Comparison of ENCODE assay signal across 18 mouse cellular contexts in genomic region chr12:116483581-116483980, GRCm38 (mm10). TPM values are rescaled to one million over a fixed set of nuclear protein-coding genes. Genes with fewer than 3 reads are reported as not detected.
DNase-seq lines count a peak whose midpoint lies in the region; ATAC-seq and TF ChIP-seq lines count a peak whose summit lies in the region.
"Had no signal": no experiment of that assay in that cellular context is flagged by ENCODE, and none has a peak within 500 bp of the region (broad histone marks: within the 10 kb centered on the region; RNA-seq: fewer than 3 reads in every experiment).

No protein-coding gene starts in this region.

- H3K9ac ChIP-seq in liver, embryonic 15.5 days: no peak overlapping the region
- H3K9ac ChIP-seq in liver, postnatal 0 days (replicated peaks): no peak overlapping the region
- H3K9ac ChIP-seq in stomach, embryonic 15.5 days: no peak overlapping the region
- H3K9ac ChIP-seq: embryonic facial prominence, embryonic 12.5 days; forebrain, embryonic 15.5 days; heart, embryonic 15.5 days; hindbrain, embryonic 15.5 days had no signal

- H3K4me1 ChIP-seq in liver, embryonic 15.5 days (replicated peaks): peaks cover 12% of the 10 kb centered on the region
- peaks cover 8% of the 10 kb centered on the region; the same call in 1 of the 2 replicates for H3K4me1 ChIP-seq in liver, postnatal 0 days (ENCODE audit: insufficient read depth)
- H3K4me1 ChIP-seq in small intestine, adult 2 months (ENCODE audit: control insufficient read depth, insufficient read depth, insufficient read length, low read length): peaks cover 8% of the 10 kb centered on the region
- H3K4me1 ChIP-seq in stomach, embryonic 15.5 days: 0 out of 2 replicates have a peak, but pooled peaks cover 9% of the 10 kb centered on the region

- DNase-seq in liver, postnatal 0 days: no peak
- no peak for DNase-seq in embryo, embryonic 11 days
- no peak for DNase-seq in adrenal gland, adult 18-20 months (ENCODE audit: low spot score in 2 of 2)
- DNase-seq: adrenal gland, adult 8-10 months; adrenal gland, postnatal 36 days; cerebellum, adult 2 months; cerebellum, postnatal 10 days; gastrocnemius, postnatal 36 days; heart, adult 18-20 months had no signal

- no peak for TF ChIP-seq POLR2A in small intestine, adult 2 months (IDR thresholded peaks at IDR 0.05; ENCODE audit: low read depth, low read length)

- H3K27ac ChIP-seq in liver, embryonic 15.5 days (replicated peaks): no peak overlapping the region
- no peak overlapping the region for H3K27ac ChIP-seq in liver, postnatal 0 days (ENCODE audit: low read depth)
- peak overlapping the region; percentile 40 for H3K27ac ChIP-seq in small intestine, adult 2 months (ENCODE audit: insufficient read depth, low read depth, low read length)
- H3K27ac ChIP-seq in stomach, embryonic 15.5 days: peak overlapping the region; percentile 70
- H3K27ac ChIP-seq: embryonic facial prominence, embryonic 12.5 days; forebrain, embryonic 15.5 days; heart, embryonic 15.5 days; hindbrain, embryonic 15.5 days had no signal

- H3K27me3 ChIP-seq in liver, embryonic 15.5 days: peaks cover 54% of the 10 kb centered on the region
- peaks cover 34% of the 10 kb centered on the region for H3K27me3 ChIP-seq in liver, postnatal 0 days (ENCODE audit: insufficient read depth, low read length)
- H3K27me3 ChIP-seq in small intestine, adult 2 months (ENCODE audit: control insufficient read depth, insufficient read depth, low read length): no peaks in the 10 kb centered on the region; the same call in 1 of the 2 replicates
- peaks cover 7% of the 10 kb centered on the region; the same call in 1 of the 2 replicates for H3K27me3 ChIP-seq in stomach, embryonic 15.5 days (replicated peaks)
- H3K27me3 ChIP-seq: forebrain, embryonic 15.5 days; hindbrain, embryonic 15.5 days had no signal

- 34% methylated on average over 2 of the region's 2 CpGs for WGBS in liver, embryonic 15.5 days (ENCODE audit: insufficient replicate concordance)
- 41% methylated on average over 2 of the region's 2 CpGs for WGBS in liver, postnatal 0 days (ENCODE audit: insufficient replicate concordance)
- 20% methylated on average over 2 of the region's 2 CpGs for WGBS in small intestine, adult 2 months
- 38% methylated on average over 2 of the region's 2 CpGs for WGBS in stomach, embryonic 15.5 days

- no peaks in the 10 kb centered on the region for H3K9me3 ChIP-seq in liver, embryonic 15.5 days (replicated peaks)
- H3K9me3 ChIP-seq in liver, postnatal 0 days (ENCODE audit: low read length): no peaks in the 10 kb centered on the region
- no peaks in the 10 kb centered on the region for H3K9me3 ChIP-seq in stomach, embryonic 15.5 days
- H3K9me3 ChIP-seq: embryonic facial prominence, embryonic 12.5 days; forebrain, embryonic 15.5 days; heart, embryonic 15.5 days; hindbrain, embryonic 15.5 days had no signal

- no peaks in the 10 kb centered on the region for H3K36me3 ChIP-seq in liver, embryonic 15.5 days (replicated peaks)
- H3K36me3 ChIP-seq in liver, postnatal 0 days (replicated peaks; ENCODE audit: insufficient read depth, low read length): no peaks in the 10 kb centered on the region
- H3K36me3 ChIP-seq in small intestine, adult 2 months (ENCODE audit: control insufficient read depth, insufficient read depth, low read length): no peaks in the 10 kb centered on the region
- no peaks in the 10 kb centered on the region for H3K36me3 ChIP-seq in stomach, embryonic 15.5 days
- H3K36me3 ChIP-seq: embryonic facial prominence, embryonic 12.5 days; forebrain, embryonic 15.5 days; heart, embryonic 15.5 days; hindbrain, embryonic 15.5 days had no signal

- TF ChIP-seq CTCF in liver, postnatal 0 days (IDR thresholded peaks at IDR 0.05; ENCODE audit: low read depth): no peak
- no peak for TF ChIP-seq CTCF in small intestine, adult 2 months (IDR thresholded peaks at IDR 0.05; ENCODE audit: extremely low read depth, insufficient read length, insufficient replicate concordance, low read depth, low read length)

- no peak overlapping the region for H3K4me2 ChIP-seq in liver, embryonic 15.5 days
- H3K4me2 ChIP-seq in liver, postnatal 0 days (ENCODE audit: low read depth, low read length): no peak overlapping the region
- H3K4me2 ChIP-seq in stomach, embryonic 15.5 days: no peak overlapping the region
- H3K4me2 ChIP-seq: embryonic facial prominence, embryonic 12.5 days; forebrain, embryonic 15.5 days; heart, embryonic 11.5 days; heart, embryonic 15.5 days; hindbrain, embryonic 15.5 days had no signal

- ATAC-seq in liver, embryonic 15.5 days (ENCODE audit: insufficient read depth): peak; percentile 32; the same call in 1 of the 2 replicates
- no peak for ATAC-seq in liver, postnatal 0 days
- peak; percentile 82 for ATAC-seq in stomach, embryonic 15.5 days (ENCODE audit: insufficient read depth, low FRiP score, low read depth)
- ATAC-seq: forebrain, embryonic 15.5 days had no signal

- H3K4me3 ChIP-seq in liver, embryonic 15.5 days (replicated peaks): no peak overlapping the region
- H3K4me3 ChIP-seq in liver, postnatal 0 days (ENCODE audit: low read depth, low read length): no peak overlapping the region
- H3K4me3 ChIP-seq in small intestine, adult 2 months (ENCODE audit: low read depth, low read length): no peak overlapping the region
- H3K4me3 ChIP-seq in stomach, embryonic 15.5 days (replicated peaks): no peak overlapping the region
- H3K4me3 ChIP-seq: embryonic facial prominence, embryonic 12.5 days; forebrain, embryonic 15.5 days; heart, embryonic 15.5 days; hindbrain, embryonic 15.5 days had no signal

- TF ChIP-seq EP300 in liver, postnatal 0 days (IDR thresholded peaks at IDR 0.05; ENCODE audit: low read depth): no peak

RNA-seq across cellular contexts. Expression of gene Ptprn2, which starts 1.9 kb away (rescaled TPM):
- polyA plus RNA-seq in liver, embryonic 15.5 days (2015; fragmentation: Nextera tagmentation; extraction: Ambion mirVana): 0.02 TPM in 1 of 2 replicates, not detected in the other
- 0.14 TPM in 1 of 2 replicates, not detected in the other for polyA plus RNA-seq in liver, postnatal 0 days (2015; fragmentation: Nextera tagmentation; extraction: Ambion mirVana)
- polyA plus RNA-seq in small intestine, adult 2 months (2012; rRNA removed): 11.6 and 15.3 TPM in 2 replicates
- 3.7 and 4.7 TPM in 2 replicates for polyA plus RNA-seq in stomach, embryonic 15.5 days (2015; fragmentation: Nextera tagmentation; extraction: Ambion mirVana)
- 10 to 100 TPM; 19.0 to 21.7 TPM for total RNA-seq in adrenal gland, adult 18-20 months (2021)
- total RNA-seq: gastrocnemius, postnatal 36 days; heart, postnatal 25 days had no signal
- polyA plus RNA-seq: heart, embryonic 11.5 days had no signal

Comparison
In these comparisons a context has a peak if more than half of its experiments do, and no peak if none do; other contexts are left out.
1. H3K27ac ChIP-seq: peak in small intestine, adult 2 months (single experiment) and stomach, embryonic 15.5 days (single experiment); none in liver, embryonic 15.5 days (single experiment) and liver, postnatal 0 days (single experiment).